Comparison of ENCODE assay signal across 8 mouse cellular contexts in the genomic region with DNA sequence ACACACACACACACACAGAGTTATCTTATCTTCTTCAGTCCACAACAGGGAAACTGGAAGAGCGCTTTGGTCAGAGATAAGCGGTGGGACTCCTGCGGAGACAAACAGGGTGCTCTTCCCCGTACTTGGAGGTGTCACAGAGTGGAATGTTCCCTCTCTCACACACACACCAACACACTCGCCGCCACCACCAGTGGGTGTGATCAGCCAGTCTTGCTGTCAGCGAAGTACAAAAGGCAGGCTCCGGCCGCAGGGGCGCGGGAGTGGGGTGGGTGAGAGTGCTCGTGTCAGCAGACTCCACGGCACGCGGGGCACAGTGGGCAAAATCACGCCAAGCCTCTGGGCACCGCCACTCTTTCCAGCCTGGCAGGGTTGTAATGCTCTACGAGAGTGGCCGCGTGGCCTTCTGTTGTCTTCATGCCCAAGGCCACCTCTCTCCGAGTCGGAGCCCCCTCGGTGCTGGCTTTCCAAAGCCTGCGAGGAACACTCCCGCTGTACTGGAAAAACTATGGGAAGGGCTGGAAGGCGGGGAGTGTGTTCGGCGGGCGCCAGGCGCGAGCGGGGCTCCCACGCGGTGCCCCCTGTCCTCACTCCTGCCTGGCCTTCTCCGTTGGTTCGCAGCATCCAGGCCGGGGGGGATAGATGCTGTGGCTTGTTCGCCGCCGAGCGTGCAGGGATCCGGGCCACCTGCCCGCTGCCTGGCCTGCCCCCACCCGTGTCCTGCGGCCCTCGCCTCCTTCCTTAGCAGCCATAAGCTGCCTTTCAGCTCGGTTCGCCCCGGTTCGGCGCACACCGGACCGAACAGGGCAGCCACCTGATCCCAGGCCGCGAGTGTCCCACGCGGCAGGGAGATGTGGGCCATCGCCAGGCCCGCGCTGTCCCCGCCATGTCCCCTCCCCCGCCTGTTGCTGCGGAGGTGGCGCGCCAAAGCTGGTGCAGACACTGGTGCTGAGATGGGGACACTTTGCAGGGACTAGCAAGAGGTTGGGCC. TPM values are rescaled to one million over a fixed set of nuclear protein-coding genes. Genes with fewer than 3 reads are reported as not detected.
DNase-seq lines count a peak whose midpoint lies in the region; ATAC-seq and TF ChIP-seq lines count a peak whose summit lies in the region.

No protein-coding gene starts in this region.

- H3K27me3 ChIP-seq in lung, postnatal 0 days (replicated peaks; ENCODE audit: insufficient read depth, low read length), result peaks cover 38% of the 10 kb centered on the region
- peaks cover 7% of the 10 kb centered on the region; the same call in 1 of the 2 replicates for H3K27me3 ChIP-seq in heart, embryonic 16.5 days (ENCODE audit: control insufficient read depth, insufficient read depth, low read length)
- H3K27me3 ChIP-seq in limb, embryonic 13.5 days, result peaks cover 79% of the 10 kb centered on the region
- peaks cover 49% of the 10 kb centered on the region for H3K27me3 ChIP-seq in stomach, embryonic 15.5 days (replicated peaks)

- H3K9me3 ChIP-seq in lung, postnatal 0 days (ENCODE audit: low read length), result no peaks in the 10 kb centered on the region
- H3K9me3 ChIP-seq in heart, embryonic 16.5 days (replicated peaks; ENCODE audit: control insufficient read depth, low read length), result no peaks in the 10 kb centered on the region
- no peaks in the 10 kb centered on the region for H3K9me3 ChIP-seq in limb, embryonic 13.5 days
- no peaks in the 10 kb centered on the region for H3K9me3 ChIP-seq in stomach, embryonic 15.5 days

- H3K36me3 ChIP-seq in lung, postnatal 0 days (ENCODE audit: insufficient read depth, low read length), result no peaks in the 10 kb centered on the region
- H3K36me3 ChIP-seq in heart, embryonic 16.5 days (ENCODE audit: control insufficient read depth, insufficient read depth), result no peaks in the 10 kb centered on the region
- H3K36me3 ChIP-seq in limb, embryonic 13.5 days, result no peaks in the 10 kb centered on the region
- H3K36me3 ChIP-seq in stomach, embryonic 15.5 days, result no peaks in the 10 kb centered on the region

- peak overlapping the region; percentile 28 for H3K4me3 ChIP-seq in lung, postnatal 0 days (ENCODE audit: low read depth, low read length)
- peak overlapping the region; percentile 47 for H3K4me3 ChIP-seq in heart, embryonic 16.5 days (ENCODE audit: low read length)
- peak overlapping the region; percentile 43 for H3K4me3 ChIP-seq in limb, embryonic 13.5 days
- peak overlapping the region; percentile 30 for H3K4me3 ChIP-seq in stomach, embryonic 15.5 days (replicated peaks)

- peak overlapping the region; percentile 48 for H3K4me2 ChIP-seq in lung, postnatal 0 days (replicated peaks; ENCODE audit: low read depth, low read length)
- H3K4me2 ChIP-seq in heart, embryonic 16.5 days (ENCODE audit: low read depth, low read length), result peak overlapping the region; percentile 69
- H3K4me2 ChIP-seq in limb, embryonic 13.5 days (replicated peaks), result peak overlapping the region; percentile 73
- H3K4me2 ChIP-seq in stomach, embryonic 15.5 days, result peak overlapping the region; percentile 56

- TF ChIP-seq CTCF in lung, postnatal 0 days (IDR thresholded peaks at IDR 0.05), result no peak

- no peak for DNase-seq in lung, postnatal 0 days (ENCODE audit: low spot score)
- DNase-seq in lung, adult 18-20 months, result no peak
- DNase-seq in cerebellum, postnatal 36 days, result peak; percentile 68 to 72
- no peak for DNase-seq in layer of hippocampus, postnatal 36 days
- no peak for DNase-seq in natural killer cell, adult 2 months (ENCODE audit: low spot score in 2 of 2)

- no peak overlapping the region for H3K27ac ChIP-seq in lung, postnatal 0 days (ENCODE audit: low read length)
- H3K27ac ChIP-seq in heart, embryonic 16.5 days (ENCODE audit: low read length), result peak overlapping the region; percentile 74
- no peak overlapping the region for H3K27ac ChIP-seq in limb, embryonic 13.5 days
- no peak overlapping the region for H3K27ac ChIP-seq in stomach, embryonic 15.5 days

- no peak for TF ChIP-seq EP300 in lung, postnatal 0 days (IDR thresholded peaks at IDR 0.05)

- ATAC-seq in lung, postnatal 0 days, result no peak
- peak; percentile 23 for ATAC-seq in heart, embryonic 16.5 days (replicated peaks; ENCODE audit: extremely low read depth, insufficient read depth, low FRiP score)
- no peak for ATAC-seq in limb, embryonic 13.5 days (ENCODE audit: low FRiP score, low read depth)
- no peak for ATAC-seq in stomach, embryonic 15.5 days (ENCODE audit: insufficient read depth, low FRiP score, low read depth)

- H3K9ac ChIP-seq in lung, postnatal 0 days (replicated peaks; ENCODE audit: low read depth), result no peak overlapping the region
- peak overlapping the region; percentile 72 for H3K9ac ChIP-seq in heart, embryonic 16.5 days (ENCODE audit: low read length)
- peak overlapping the region; percentile 58 for H3K9ac ChIP-seq in limb, embryonic 13.5 days
- H3K9ac ChIP-seq in stomach, embryonic 15.5 days, result 0 out of 2 replicates have a peak overlapping the region, but pooled peaks have one; percentile 0

- 2% methylated on average over 64 of the region's 65 CpGs for WGBS in lung, postnatal 0 days
- WGBS in heart, embryonic 16.5 days, result 2% methylated on average over 65 of the region's 65 CpGs
- 2% methylated on average over 65 of the region's 65 CpGs for WGBS in limb, embryonic 13.5 days
- 2% methylated on average over 65 of the region's 65 CpGs for WGBS in stomach, embryonic 15.5 days

- peaks cover 10% of the 10 kb centered on the region for H3K4me1 ChIP-seq in lung, postnatal 0 days (ENCODE audit: insufficient read depth, low read depth, low read length)
- H3K4me1 ChIP-seq in heart, embryonic 16.5 days (ENCODE audit: control insufficient read depth, insufficient read depth, low read length), result peaks cover 19% of the 10 kb centered on the region
- H3K4me1 ChIP-seq in limb, embryonic 13.5 days, result peaks cover 32% of the 10 kb centered on the region
- peaks cover 17% of the 10 kb centered on the region for H3K4me1 ChIP-seq in stomach, embryonic 15.5 days

RNA-seq across cellular contexts. Expression of a gene that starts 4.5 kb away (rescaled TPM):
- polyA plus RNA-seq in lung, postnatal 0 days (2015; fragmentation: Nextera tagmentation; extraction: Ambion mirVana), result 1.1 and 1.5 TPM in 2 replicates
- polyA plus RNA-seq in heart, embryonic 16.5 days (2015; fragmentation: Nextera tagmentation; extraction: Ambion mirVana), result 16.4 and 17.7 TPM in 2 replicates
- polyA plus RNA-seq in limb, embryonic 13.5 days (2015; fragmentation: Nextera tagmentation; extraction: Ambion mirVana), result 3.2 and 3.7 TPM in 2 replicates
- 3.0 and 3.9 TPM in 2 replicates for polyA plus RNA-seq in stomach, embryonic 15.5 days (2015; fragmentation: Nextera tagmentation; extraction: Ambion mirVana)
- 100 to 1,000 TPM in 1 of 2 experiments, 10 to 100 TPM in 1; 94.4 to 114 TPM for total RNA-seq in layer of hippocampus, postnatal 36 days (2021)

Comparison
In these comparisons a context has a peak if more than half of its experiments do, and no peak if none do; other contexts are left out.
1. DNase-seq: peak in cerebellum, postnatal 36 days (2 of 2); none in lung, postnatal 0 days (single experiment), lung, adult 18-20 months (0 of 2), layer of hippocampus, postnatal 36 days (0 of 2) and natural killer cell, adult 2 months (0 of 2).
2. Peak in every context shown above with its lines, with median percentiles within 50 percentile points of each other: H3K4me2 ChIP-seq and H3K4me3 ChIP-seq.